Mouse (Mus musculus) CH12.LX (cell line): ENCODE measurements around the gene Slc9b2. TPM values are rescaled to one million over a fixed set of nuclear protein-coding genes. Genes with fewer than 3 reads are reported as not detected.

ENCODE experiments used
- DNase-seq: peaks from one replicate; pipeline ENCODE4 v3.0.0-alpha.2; 2013; ENCODE audit errors: extremely low read depth
- H3K27ac ChIP-seq: 2 replicates; pipeline ENCODE4 v1.5.1; 2012; ENCODE audit warnings: low read depth, mild to moderate bottlenecking, control low read depth, moderate library complexity; ENCODE audit not compliant: insufficient read depth
- H3K27me3 ChIP-seq: replicated peaks from 2 replicates; pipeline ENCODE3; 2012; ENCODE audit warnings: inconsistent platforms
- H3K36me3 ChIP-seq, 2 experiments: replicated peaks in 1 of 2; 2 replicates each; pipeline versions ENCODE3 to v1.6.1; 2012; ENCODE audit warnings: inconsistent platforms in 1 of 2, low read length in 1 of 2, mild to moderate bottlenecking in 1 of 2, mixed read lengths in 1 of 2, moderate library complexity in 1 of 2; ENCODE audit not compliant: control insufficient read depth in 1 of 2, insufficient read depth in 1 of 2
- H3K4me1 ChIP-seq, 2 experiments: 2 replicates each; pipeline ENCODE4 v1.6.1; 2012; ENCODE audit warnings: inconsistent platforms in 1 of 2, moderate library complexity in 1 of 2; ENCODE audit not compliant: insufficient read depth in 2 of 2, control insufficient read depth in 1 of 2
- H3K4me2 ChIP-seq: 2 replicates; pipeline ENCODE4 v1.6.1; 2012; ENCODE audit warnings: low read depth, mild to moderate bottlenecking, control low read depth; ENCODE audit not compliant: poor library complexity, insufficient read depth, severe bottlenecking
- H3K4me3 ChIP-seq, 3 experiments: fragments of 150-350 bp in 1 of 3; sonication (generic) in 1 of 3; replicated peaks in 1 of 3; 2 replicates each; pipeline versions ENCODE3 to v1.5.1; 2011 to 2012; ENCODE audit warnings: low read depth in 2 of 3, low read length in 2 of 3, mild to moderate bottlenecking in 2 of 3, moderate library complexity in 2 of 3, control low read depth in 1 of 3, improper control_type of control experiment in 1 of 3, inconsistent platforms in 1 of 3, mixed read lengths in 1 of 3; ENCODE audit not compliant: poor library complexity in 1 of 3
- H3K79me2 ChIP-seq: replicated peaks from 2 replicates; pipeline ENCODE4 v1.6.1; 2012; ENCODE audit warnings: mild to moderate bottlenecking, moderate library complexity; ENCODE audit not compliant: control insufficient read depth, poor library complexity, insufficient read depth, severe bottlenecking; ENCODE audit errors: extremely low read depth
- H3K9ac ChIP-seq: 2 replicates; pipeline ENCODE4 v1.6.1; 2012; ENCODE audit warnings: low read depth, mild to moderate bottlenecking, control low read depth, moderate library complexity; ENCODE audit not compliant: insufficient read depth
- H3K9me3 ChIP-seq: replicated peaks from 2 replicates; pipeline ENCODE3; 2012; ENCODE audit warnings: low read length, inconsistent platforms, mixed read lengths
- BHLHE40 ChIP-seq: IDR thresholded peaks from 2 replicates; pipeline ENCODE4 v1.6.1; 2011; ENCODE audit warnings: mild to moderate bottlenecking, low read depth, low read length, improper control_type of control experiment
- CHD1 ChIP-seq: IDR thresholded peaks from 2 replicates; pipeline ENCODE4 v1.6.1; 2012; ENCODE audit warnings: low read depth, low read length, improper control_type of control experiment, inconsistent platforms
- CTCF ChIP-seq, 2 experiments: IDR thresholded peaks in 1 of 2; conservative IDR thresholded peaks in 1 of 2; 2 replicates each; pipeline ENCODE4 v1.5.1; 2011 to 2012; ENCODE audit warnings: low read depth in 2 of 2, low read length in 2 of 2, improper control_type of control experiment in 1 of 2, inconsistent platforms in 1 of 2, mild to moderate bottlenecking in 1 of 2, moderate library complexity in 1 of 2
- IRF4 ChIP-seq: IDR thresholded peaks from 2 replicates; pipeline ENCODE4 v1.6.1; 2014; ENCODE audit warnings: low read depth, mild to moderate bottlenecking, inconsistent platforms, low read length, improper control_type of control experiment
- MAFK ChIP-seq: IDR thresholded peaks from 2 replicates; pipeline ENCODE4 v1.6.1; 2011; ENCODE audit warnings: low read length, improper control_type of control experiment; ENCODE audit not compliant: insufficient replicate concordance
- MAZ ChIP-seq: IDR thresholded peaks from 2 replicates; pipeline ENCODE4 v1.6.1; 2012; ENCODE audit warnings: low read depth, mild to moderate bottlenecking, inconsistent platforms, low read length, improper control_type of control experiment, moderate library complexity
- MYC ChIP-seq: IDR thresholded peaks from 2 replicates; pipeline ENCODE4 v1.6.1; 2011; ENCODE audit warnings: low read depth, mild to moderate bottlenecking, improper control_type of control experiment, low read length
- NRF1 ChIP-seq: IDR thresholded peaks from 2 replicates; pipeline ENCODE4 v1.6.1; 2014; ENCODE audit warnings: low read depth, mild to moderate bottlenecking, inconsistent platforms, low read length, improper control_type of control experiment, moderate library complexity
- RAD21 ChIP-seq: IDR thresholded peaks from 2 replicates; pipeline ENCODE4 v1.6.1; 2011; ENCODE audit warnings: low read depth, mild to moderate bottlenecking, low read length, improper control_type of control experiment, moderate library complexity
- SMC3 ChIP-seq: IDR thresholded peaks from 2 replicates; pipeline ENCODE4 v1.6.1; 2011; ENCODE audit warnings: low read depth, low read length, improper control_type of control experiment
- USF1 ChIP-seq: IDR thresholded peaks from 2 replicates; pipeline ENCODE4 v1.6.1; 2014; ENCODE audit warnings: low read depth, mild to moderate bottlenecking, inconsistent platforms, low read length, improper control_type of control experiment
- ZKSCAN1 ChIP-seq: IDR thresholded peaks from 2 replicates; pipeline ENCODE4 v1.6.1; 2012; ENCODE audit warnings: low read depth, inconsistent platforms, low read length, improper control_type of control experiment, borderline replicate concordance
- ZMIZ1 ChIP-seq: IDR thresholded peaks from 2 replicates; pipeline ENCODE4 v1.6.1; 2012; ENCODE audit warnings: low read depth, mild to moderate bottlenecking, inconsistent platforms, low read length, improper control_type of control experiment
- ZNF384 ChIP-seq: IDR thresholded peaks from 2 replicates; pipeline ENCODE4 v1.6.1; 2012; ENCODE audit warnings: low read depth, low read length, improper control_type of control experiment, inconsistent platforms
- dilution Hi-C: fragments of 300-500 bp; cut with MboI; formaldehyde crosslinking; loops from 2 replicates; pipeline ENCODE4 v1.14.3; 2020; ENCODE audit warnings: low sequenced_read_pairs; ENCODE audit not compliant: extremely low pct_unique_long_range_greater_than_20kb, extremely low pct_ligation_motif_present
- in situ Hi-C: fragments of 300-500 bp; cut with MboI; formaldehyde crosslinking; loops from 3 replicates; pipeline ENCODE4 v1.14.3; 2019; ENCODE audit warnings: low sequenced_read_pairs, low pct_ligation_motif_present, low pct_unique_long_range_greater_than_20kb, mixed read lengths
- polyA plus RNA-seq: library from polyadenylated mRNA; unstranded; fragments of >175 nt; gene quantifications from 2 replicates; pipeline ENCODE4 v1.2.1, GENCODE M21; 2012; ENCODE audit warnings: low read depth; ENCODE audit not compliant: insufficient read length
- total RNA-seq, 2 experiments: library from RNA; depleted of rRNA; stranded (reverse); fragments of 300-350 nt in 1 of 2; fragments of >200 nt in 1 of 2; gene quantifications; 2 replicates each; pipeline ENCODE4 v1.2.3; 2012 to 2014

Gene Slc9b2
- total and polyA plus RNA-seq, 3 experiments, result 1.4 to 4.2 (median 2.8) TPM

DNA sequence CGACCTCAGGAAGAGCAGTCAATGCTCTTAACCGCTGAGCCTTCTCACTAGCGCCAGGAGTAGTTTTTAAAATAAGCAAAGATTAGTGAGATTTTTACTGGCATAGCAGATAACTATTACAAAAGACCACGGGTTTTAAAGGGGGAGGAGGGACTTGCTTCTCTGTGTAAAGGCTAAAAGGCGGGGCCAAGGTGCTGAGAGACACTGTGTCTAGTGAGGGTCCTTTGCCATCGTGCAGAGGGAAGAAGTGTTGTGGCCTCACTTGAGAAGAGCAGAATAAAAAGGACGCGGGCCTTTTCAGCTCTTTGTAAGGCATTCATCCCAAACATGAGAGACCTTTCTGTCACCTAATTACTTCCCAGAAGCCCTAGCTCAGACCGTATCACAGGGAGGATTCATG, 2.9 kb upstream of the Slc9b2 start:
- H3K9ac ChIP-seq, result no peak overlapping the region
- dilution Hi-C loops, result no loop called here

GRCm38 (mm10) chr3:135312916-135313491, 5.5 kb downstream of the Slc9b2 start:
- DNase-seq, result no peak
- Histone ChIP-seq H3K27ac (no peak overlapping the region), H3K4me1 (peaks cover 2 to 4% of the 10 kb centered on the region in 2 experiments), H3K4me3 (no peak overlapping the region), H3K9me3 (peaks cover 5% of the 10 kb centered on the region), H3K9ac (no peak overlapping the region), H3K79me2 (no peaks in the 10 kb centered on the region), H3K27me3 (no peaks in the 10 kb centered on the region), H3K36me3 (no peaks in the 10 kb centered on the region), H3K4me2 (no peak overlapping the region)
- TF ChIP-seq ZNF384 (no peak), CTCF (conservative IDR thresholded peaks at IDR 0.05 in 1 of 2, IDR thresholded peaks at IDR 0.05 in 1 of 2; ENCODE audit: low read depth in 2 of 2, low read length in 2 of 2) (peak; percentile 6 to 57; a peak in 2 of 4 replicates), SMC3 (peak; percentile 56), RAD21 (peak; percentile 11)
- dilution Hi-C loops, result no loop called here
- in situ Hi-C loops, result no loop called here

More for the DNA sequence above, 2.9 kb upstream of the Slc9b2 start:
- Histone ChIP-seq H3K9me3 (no peaks in the 10 kb centered on the region), H3K79me2 (no peaks in the 10 kb centered on the region), H3K4me2 (no peak overlapping the region), H3K27me3 (peaks cover 2% of the 10 kb centered on the region), H3K27ac (no peak overlapping the region), H3K4me1 (peaks cover 11 to 15% of the 10 kb centered on the region in 2 experiments), H3K36me3 (no peaks in the 10 kb centered on the region)
- in situ Hi-C loops, result no loop called here
- DNase-seq, result no peak
- no peak for TF ChIP-seq BHLHE40
- TF ChIP-seq SMC3, result no peak
- no peak for TF ChIP-seq IRF4
- TF ChIP-seq MYC, result no peak
- TF ChIP-seq ZMIZ1, result no peak
- no peak for TF ChIP-seq NRF1
- no peak for TF ChIP-seq CHD1
- no peak for TF ChIP-seq MAZ
- no peak for TF ChIP-seq ZKSCAN1
- no peak for TF ChIP-seq MAFK
- TF ChIP-seq CTCF (conservative IDR thresholded peaks at IDR 0.05 in 1 of 2, IDR thresholded peaks at IDR 0.05 in 1 of 2; ENCODE audit: low read depth in 2 of 2, low read length in 2 of 2), result no peak
- TF ChIP-seq USF1, result no peak
- TF ChIP-seq, all 38 proteins: peak for 0
- no peak overlapping the region for H3K4me3 ChIP-seq
